Mouse (Mus musculus) adrenal gland, adult 10 weeks (tissue): Measurements from ENCODE around the gene Zfp369. TPM values are rescaled to one million over a fixed set of nuclear protein-coding genes. Genes with fewer than 3 reads are reported as not detected.

Experiments
- polyA plus RNA-seq: library from polyadenylated mRNA; stranded (reverse); fragments of 350-450 nt; fragmentation: Illumina TruSeq; extraction: RNeasy Lipid Tissue Mini Kit (QIAGEN cat#74804); gene quantifications from one replicate; pipeline ENCODE4 v1.2.3, GENCODE M21; 2014; ENCODE audit warnings: low read depth, low replicate concordance

Zfp369 gene
- polyA plus RNA-seq, result 34.9 TPM

GRCm38 (mm10) chr13:65278383-65279341, at the start of gene Zfp369:
Zfp369 (plus strand) TSS chr13:65278814.

DNA sequence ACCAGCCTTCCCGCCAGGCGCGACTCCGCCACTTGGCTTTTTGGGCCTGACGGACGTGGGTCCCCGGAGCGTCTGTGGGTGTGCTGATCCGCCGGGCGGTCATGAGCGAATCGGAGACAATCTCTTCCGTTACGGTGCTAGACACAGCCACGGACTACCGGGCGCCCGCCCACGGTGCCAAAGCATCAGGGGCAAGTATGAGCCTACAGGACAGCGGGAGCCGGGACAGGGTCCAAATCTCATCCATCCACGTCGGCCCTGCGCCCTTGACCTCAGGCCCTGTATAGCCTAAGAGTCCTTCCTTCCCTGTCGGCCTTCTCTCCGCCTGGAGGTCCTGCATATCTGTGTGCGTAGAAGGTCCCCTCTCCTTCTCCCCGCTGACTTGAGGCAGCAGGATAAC, 19.4 kb upstream of the Zfp369 start, which contains the start of gene Gm10775:
Gm10775 (plus strand) TSS at position 301 of the 400 bp plus-strand sequence.

Other genes with a start within 250 kb of the Zfp369 start
- not detected for gene Spata31d1c, start 245.8 kb upstream of the Zfp369 start, polyA plus RNA-seq
- not detected for gene Prss47, start 226.1 kb upstream of the Zfp369 start, polyA plus RNA-seq
- gene Mfsd14b, start 165.8 kb upstream of the Zfp369 start, polyA plus RNA-seq, result 113 TPM
- not detected for gene Olfr465-ps1, start 140.7 kb upstream of the Zfp369 start, polyA plus RNA-seq
- not detected for gene Olfr466, start 128.6 kb upstream of the Zfp369 start, polyA plus RNA-seq
- 0.23 TPM for gene Nlrp4f, start 72.8 kb upstream of the Zfp369 start, polyA plus RNA-seq
- gene Gm10775, start 19.3 kb upstream of the Zfp369 start, polyA plus RNA-seq, result not detected
- not detected for gene Gm10139, start 233.9 kb downstream of the Zfp369 start, polyA plus RNA-seq